Mouse (Mus musculus) urinary bladder, postnatal 14 days (tissue): ENCODE results near the gene Filip1l.

Source experiments
- DNase-seq: peaks from one replicate; pipeline ENCODE4 v3.0.0; 2021; ENCODE audit warnings: low spot score

Filip1l gene

GRCm38 (mm10) chr16:57484043-57484795 lies 131.3 kb downstream of the Filip1l start:
- no peak for DNase-seq

- no peak for DNase-seq
Measured at GRCm38 (mm10) chr16:57485265-57485664, 132.4 kb downstream of the Filip1l start.

- DNase-seq = no peak
Measured at GRCm38 (mm10) chr16:57486266-57486665, 133.4 kb downstream of the Filip1l start.

- DNase-seq = no peak
Measured at GRCm38 (mm10) chr16:57488661-57489060, 135.8 kb downstream of the Filip1l start.

GRCm38 (mm10) chr16:57490691-57491090 lies 137.8 kb downstream of the Filip1l start:
- DNase-seq = no peak

GRCm38 (mm10) chr16:57491853-57492252 lies 139.0 kb downstream of the Filip1l start:
- DNase-seq = no peak

GRCm38 (mm10) chr16:57495476-57496203 lies 142.7 kb downstream of the Filip1l start:
- no peak for DNase-seq

- no peak for DNase-seq
Measured at GRCm38 (mm10) chr16:57496437-57497173, 143.7 kb downstream of the Filip1l start.

GRCm38 (mm10) chr16:57500851-57501250 lies 148.0 kb downstream of the Filip1l start:
- no peak for DNase-seq

GRCm38 (mm10) chr16:57502230-57502629 lies 149.3 kb downstream of the Filip1l start:
- DNase-seq = no peak

- no peak for DNase-seq
Measured at GRCm38 (mm10) chr16:57502761-57503160, 149.9 kb downstream of the Filip1l start.

GRCm38 (mm10) chr16:57504728-57505127 lies 151.8 kb downstream of the Filip1l start:
- DNase-seq = no peak

- no peak for DNase-seq
Measured at GRCm38 (mm10) chr16:57506133-57506532, 153.2 kb downstream of the Filip1l start.

- DNase-seq = no peak
Measured at GRCm38 (mm10) chr16:57508351-57508750, 155.5 kb downstream of the Filip1l start.

- no peak for DNase-seq
Measured at GRCm38 (mm10) chr16:57509099-57509498, 156.2 kb downstream of the Filip1l start.

GRCm38 (mm10) chr16:57513562-57513961 lies 160.7 kb downstream of the Filip1l start:
- no peak for DNase-seq

GRCm38 (mm10) chr16:57514371-57514770 lies 161.5 kb downstream of the Filip1l start:
- DNase-seq = no peak

- DNase-seq = no peak
Measured at GRCm38 (mm10) chr16:57515636-57516035, 162.7 kb downstream of the Filip1l start.

GRCm38 (mm10) chr16:57525046-57525445 lies 172.2 kb downstream of the Filip1l start:
- DNase-seq = peak; percentile 16

GRCm38 (mm10) chr16:57525476-57525875 lies 172.6 kb downstream of the Filip1l start:
- no peak for DNase-seq

GRCm38 (mm10) chr16:57526893-57527292 lies 174.0 kb downstream of the Filip1l start:
- DNase-seq = no peak

GRCm38 (mm10) chr16:57528457-57528856 lies 175.6 kb downstream of the Filip1l start:
- no peak for DNase-seq

- no peak for DNase-seq
Measured at GRCm38 (mm10) chr16:57530547-57530946, 177.7 kb downstream of the Filip1l start.
